Mouse (Mus musculus) G1E-ER4 (cell line): Measurements from ENCODE around the gene Ooep. TPM values are rescaled to one million over a fixed set of nuclear protein-coding genes. Genes with fewer than 3 reads are reported as not detected.
"Not testable (repeated sequence)": the region's sequence is repeated elsewhere in the genome, so short reads cannot be mapped to it uniquely, and the experiment has no call there.

Experiments
- GATA1 ChIP-seq: IDR thresholded peaks from one replicate; pipeline ENCODE4 v1.8.0; 2012; ENCODE audit warnings: low read length, inconsistent platforms
- polyA plus RNA-seq: library from polyadenylated mRNA; stranded (reverse); fragments of >175 nt; gene quantifications from 2 replicates; pipeline ENCODE4 v1.2.3, GENCODE M21; 2012

Ooep gene
- polyA plus RNA-seq, 1 experiment: not detected

- TF ChIP-seq GATA1: no peak
Measured at GRCm38 (mm10) chr9:78347004-78347403, 31.5 kb downstream of the Ooep start.

GRCm38 (mm10) chr9:78327289-78327688 is 51.2 kb downstream of the Ooep start, which contains the start of gene Omt2b:
TSS of gene Omt2b (plus strand) at chr9:78327589.
- not testable (repeated sequence) for TF ChIP-seq GATA1

Other genes with a start within 250 kb of the Ooep start
- gene Gsta4, start 196.0 kb downstream of the Ooep start, polyA plus RNA-seq: 0.50 and 0.72 TPM in 2 replicates
- gene Gsta1, start 148.1 kb downstream of the Ooep start, polyA plus RNA-seq: not detected in 2 replicates
- gene Gm3776, start 121.6 kb downstream of the Ooep start, polyA plus RNA-seq: not detected in 2 replicates
- not detected in 2 replicates for gene Gm10639, start 88.8 kb downstream of the Ooep start, polyA plus RNA-seq
- gene Omt2a, start 63.9 kb downstream of the Ooep start, polyA plus RNA-seq: not detected in 2 replicates
- gene Omt2b, start 51.1 kb downstream of the Ooep start, polyA plus RNA-seq: not detected in 2 replicates
- not detected in 2 replicates for gene Gsta2, start 22.9 kb downstream of the Ooep start, polyA plus RNA-seq
- not detected in 2 replicates for gene Dppa5a, start 10.5 kb downstream of the Ooep start, polyA plus RNA-seq
- gene Ddx43, start 17.1 kb upstream of the Ooep start, polyA plus RNA-seq: not detected in 2 replicates
- gene Cgas, start 64.5 kb upstream of the Ooep start, polyA plus RNA-seq: not detected in 2 replicates
- 16.2 and 20.7 TPM in 2 replicates for gene Mto1, start 69.5 kb upstream of the Ooep start, polyA plus RNA-seq
- gene Gm17324, start 70.1 kb upstream of the Ooep start, polyA plus RNA-seq: 0.09 and 0.19 TPM in 2 replicates
- 294 and 530 TPM in 2 replicates for gene Eef1a1, start 110.4 kb upstream of the Ooep start, polyA plus RNA-seq
- gene Slc17a5, start 209.3 kb upstream of the Ooep start, polyA plus RNA-seq: 1.8 and 2.0 TPM in 2 replicates
- 0.06 and 0.11 TPM in 2 replicates for gene Cd109, start 236.8 kb upstream of the Ooep start, polyA plus RNA-seq